Mouse (Mus musculus) C2C12 (cell line): Measurements from ENCODE around the gene Abhd14a.

ENCODE experiments used
- CEBPB ChIP-seq: IDR thresholded peaks from one replicate; pipeline ENCODE4 v1.6.1; 2011; ENCODE audit warnings: low read depth, mild to moderate bottlenecking, control low read depth, moderate library complexity
- CTCF ChIP-seq: IDR thresholded peaks from one replicate; pipeline ENCODE4 v1.5.1; 2011; ENCODE audit not compliant: control insufficient read depth, insufficient read depth, insufficient read length
- FOSL1 ChIP-seq: IDR thresholded peaks from one replicate; pipeline ENCODE4 v1.8.0; 2011; ENCODE audit warnings: mild to moderate bottlenecking, low read length; ENCODE audit not compliant: poor library complexity, insufficient read depth, severe bottlenecking
- MAX ChIP-seq: IDR thresholded peaks from one replicate; pipeline ENCODE4 v1.6.1; 2011; ENCODE audit warnings: mild to moderate bottlenecking, control low read depth
- MYOD1 ChIP-seq: IDR thresholded peaks from one replicate; pipeline ENCODE4 v1.6.1; 2011; ENCODE audit warnings: low read depth; ENCODE audit not compliant: control insufficient read depth, insufficient read length
- MYOG ChIP-seq: IDR thresholded peaks from one replicate; pipeline ENCODE4 v1.6.1; 2011; ENCODE audit not compliant: control insufficient read depth, insufficient read length; ENCODE audit errors: extremely low read depth

- TF ChIP-seq CTCF = no peak
- no peak for TF ChIP-seq CEBPB
- TF ChIP-seq MYOD1 = no peak
- no peak for TF ChIP-seq MAX
- no peak for TF ChIP-seq FOSL1
- TF ChIP-seq MYOG = no peak
These were observed 35.3 kb downstream of the Abhd14a start for GRCm38 (mm10) chr9:106412210-106412609.
